8 mouse cellular contexts compared by ENCODE assay signal in the genomic region with DNA sequence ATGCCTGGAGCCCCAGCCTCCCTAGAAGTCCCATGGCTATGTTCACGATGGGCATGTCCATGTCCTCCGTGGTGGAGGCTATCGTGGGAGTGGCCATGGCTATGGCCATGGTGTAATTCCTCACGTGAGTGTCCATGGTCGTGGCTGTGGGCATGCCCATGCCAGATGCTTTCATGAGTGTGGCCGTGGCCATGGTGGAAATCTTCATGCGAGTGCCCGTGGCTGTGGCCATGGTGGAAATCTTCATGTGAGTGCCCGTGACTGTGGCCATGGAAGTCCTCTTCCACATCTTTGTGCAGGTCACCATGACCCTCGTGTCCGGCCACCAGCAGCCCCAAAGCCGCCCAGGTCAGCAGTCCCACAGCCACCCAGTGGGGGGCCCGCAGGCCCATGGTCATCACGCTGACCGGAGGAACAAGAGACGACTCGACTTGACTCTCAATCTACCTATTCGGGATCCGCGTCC. TPM values are rescaled to one million over a fixed set of nuclear protein-coding genes. Genes with fewer than 3 reads are reported as not detected.
DNase-seq lines count a peak whose midpoint lies in the region; ATAC-seq and TF ChIP-seq lines count a peak whose summit lies in the region.

No protein-coding gene starts in this region.

- ATAC-seq in frontal cortex, adult (ENCODE audit: low TSS enrichment): no peak
- no peak for ATAC-seq in hindbrain, embryonic 15.5 days (ENCODE audit: low FRiP score, low read depth)
- no peak for ATAC-seq in midbrain, embryonic 15.5 days (replicated peaks)

- H3K27ac ChIP-seq in spleen, adult 2 months (ENCODE audit: insufficient read depth, low read length): peak overlapping the region; percentile 87
- peak overlapping the region; percentile 98 for H3K27ac ChIP-seq in hindbrain, embryonic 15.5 days (replicated peaks)
- peak overlapping the region; percentile 99 for H3K27ac ChIP-seq in midbrain, embryonic 15.5 days

- peaks cover 25% of the 10 kb centered on the region; the same call in 1 of the 2 replicates for H3K4me1 ChIP-seq in spleen, adult 2 months (ENCODE audit: control insufficient read depth, insufficient read depth, insufficient read length)
- H3K4me1 ChIP-seq in hindbrain, embryonic 15.5 days (replicated peaks): peaks cover 70% of the 10 kb centered on the region
- peaks cover 68% of the 10 kb centered on the region for H3K4me1 ChIP-seq in midbrain, embryonic 15.5 days

- peak; percentile 50 to 68 for DNase-seq in frontal cortex, postnatal 10 days (ENCODE audit: low spot score in 2 of 2)
- peak in 1 of 2 experiments; percentile 32 for DNase-seq in spleen, adult 2 months (ENCODE audit: low read depth in 1 of 2, low spot score in 2 of 2)
- DNase-seq in spleen, adult 18-20 months: no peak
- no peak for DNase-seq in spleen, postnatal 4 days (ENCODE audit: low spot score in 2 of 2)
- no peak for DNase-seq in adrenal gland, postnatal 10 days

- H3K4me2 ChIP-seq in hindbrain, embryonic 15.5 days: peak overlapping the region; percentile 96
- H3K4me2 ChIP-seq in midbrain, embryonic 15.5 days: peak overlapping the region; percentile 80

- no peaks in the 10 kb centered on the region for H3K9me3 ChIP-seq in hindbrain, embryonic 15.5 days
- no peaks in the 10 kb centered on the region for H3K9me3 ChIP-seq in midbrain, embryonic 15.5 days

- no peak for TF ChIP-seq POLR2A in spleen, adult 2 months (IDR thresholded peaks at IDR 0.05; ENCODE audit: low read depth, low read length)

- H3K4me3 ChIP-seq in spleen, adult 2 months (ENCODE audit: extremely low read depth, insufficient read depth, insufficient read length): peak overlapping the region; percentile 89
- peak overlapping the region; percentile 64 for H3K4me3 ChIP-seq in hindbrain, embryonic 15.5 days
- H3K4me3 ChIP-seq in midbrain, embryonic 15.5 days: peak overlapping the region; percentile 71

- no peak for TF ChIP-seq CTCF in spleen, adult 2 months (IDR thresholded peaks at IDR 0.05; ENCODE audit: extremely low read depth, insufficient read depth, insufficient read length, insufficient replicate concordance)

- H3K36me3 ChIP-seq in spleen, adult 2 months (ENCODE audit: control insufficient read depth, insufficient read depth, low read length): peaks cover 25% of the 10 kb centered on the region
- H3K36me3 ChIP-seq in hindbrain, embryonic 15.5 days: peaks cover 27% of the 10 kb centered on the region
- peaks cover 14% of the 10 kb centered on the region for H3K36me3 ChIP-seq in midbrain, embryonic 15.5 days (replicated peaks)

- H3K27me3 ChIP-seq in spleen, adult 2 months (ENCODE audit: control insufficient read depth, insufficient read depth, low read length): no peaks in the 10 kb centered on the region
- no peaks in the 10 kb centered on the region for H3K27me3 ChIP-seq in hindbrain, embryonic 15.5 days
- H3K27me3 ChIP-seq in midbrain, embryonic 15.5 days (replicated peaks): no peaks in the 10 kb centered on the region

- WGBS in spleen, adult 2 months: 5% methylated on average over 20 of the region's 20 CpGs
- 8% methylated on average over 20 of the region's 20 CpGs for WGBS in hindbrain, embryonic 15.5 days
- 5% methylated on average over 20 of the region's 20 CpGs for WGBS in midbrain, embryonic 15.5 days

- peak overlapping the region; percentile 76 for H3K9ac ChIP-seq in hindbrain, embryonic 15.5 days
- peak overlapping the region; percentile 89 for H3K9ac ChIP-seq in midbrain, embryonic 15.5 days

RNA-seq across cellular contexts. Expression of a gene that starts 0.6 kb away (rescaled TPM):
- 86.8 and 99.4 TPM in 2 replicates for polyA plus RNA-seq in spleen, adult 2 months (2012; rRNA removed)
- polyA plus RNA-seq in hindbrain, embryonic 15.5 days (2015; fragmentation: Nextera tagmentation; extraction: Ambion mirVana): 166 and 176 TPM in 2 replicates
- polyA plus RNA-seq in midbrain, embryonic 15.5 days (2015; fragmentation: Nextera tagmentation; extraction: Ambion mirVana): 178 and 184 TPM in 2 replicates
- total RNA-seq in adrenal gland, postnatal 10 days (2021): 100 to 1,000 TPM; 115 to 140 TPM

RNA-seq across cellular contexts. Expression of a gene that starts 0.7 kb away (rescaled TPM):
- polyA plus RNA-seq in spleen, adult 2 months (2012; rRNA removed): 76.9 and 99.7 TPM in 2 replicates
- polyA plus RNA-seq in hindbrain, embryonic 15.5 days (2015; fragmentation: Nextera tagmentation; extraction: Ambion mirVana): 57.8 and 61.1 TPM in 2 replicates
- polyA plus RNA-seq in midbrain, embryonic 15.5 days (2015; fragmentation: Nextera tagmentation; extraction: Ambion mirVana): 64.7 and 65.5 TPM in 2 replicates
- 10 to 100 TPM; 62.3 to 76.1 TPM for total RNA-seq in adrenal gland, postnatal 10 days (2021)

RNA-seq across cellular contexts. Expression of a gene that starts 3.0 kb away (rescaled TPM):
- 122 and 202 TPM in 2 replicates for polyA plus RNA-seq in spleen, adult 2 months (2012; rRNA removed)
- 64.8 and 71.9 TPM in 2 replicates for polyA plus RNA-seq in hindbrain, embryonic 15.5 days (2015; fragmentation: Nextera tagmentation; extraction: Ambion mirVana)
- polyA plus RNA-seq in midbrain, embryonic 15.5 days (2015; fragmentation: Nextera tagmentation; extraction: Ambion mirVana): 65.6 and 74.1 TPM in 2 replicates
- 100 to 1,000 TPM; 184 to 194 TPM for total RNA-seq in adrenal gland, postnatal 10 days (2021)

RNA-seq across cellular contexts. Expression of a gene that starts 6.4 kb away (rescaled TPM):
- polyA plus RNA-seq in spleen, adult 2 months (2012; rRNA removed): 52.0 and 61.3 TPM in 2 replicates
- 22.1 and 24.9 TPM in 2 replicates for polyA plus RNA-seq in hindbrain, embryonic 15.5 days (2015; fragmentation: Nextera tagmentation; extraction: Ambion mirVana)
- polyA plus RNA-seq in midbrain, embryonic 15.5 days (2015; fragmentation: Nextera tagmentation; extraction: Ambion mirVana): 22.8 and 26.3 TPM in 2 replicates
- 10 to 100 TPM; 29.8 to 36.5 TPM for total RNA-seq in adrenal gland, postnatal 10 days (2021)

RNA-seq across cellular contexts. Expression of a gene that starts 8.3 kb away (rescaled TPM):
- 4.7 and 6.4 TPM in 2 replicates for polyA plus RNA-seq in spleen, adult 2 months (2012; rRNA removed)
- 4.5 and 5.4 TPM in 2 replicates for polyA plus RNA-seq in hindbrain, embryonic 15.5 days (2015; fragmentation: Nextera tagmentation; extraction: Ambion mirVana)
- polyA plus RNA-seq in midbrain, embryonic 15.5 days (2015; fragmentation: Nextera tagmentation; extraction: Ambion mirVana): 3.2 and 4.8 TPM in 2 replicates
- total RNA-seq in adrenal gland, postnatal 10 days (2021): 10 to 100 TPM in 1 of 2 experiments, 1 to 10 TPM in 1; 4.2 to 15.0 TPM

Comparison
In these comparisons a context has a peak if more than half of its experiments do, and no peak if none do; other contexts are left out.
1. DNase-seq: peak in frontal cortex, postnatal 10 days (2 of 2); none in spleen, adult 18-20 months (0 of 2), spleen, postnatal 4 days (0 of 2) and adrenal gland, postnatal 10 days (single experiment).
2. Peak in every context shown above with its lines, with median percentiles within 50 percentile points of each other: H3K27ac ChIP-seq and H3K4me3 ChIP-seq.